Mouse (Mus musculus) embryonic facial prominence, embryonic 11.5 days (tissue): ENCODE data around the gene Tm7sf3. TPM values are rescaled to one million over a fixed set of nuclear protein-coding genes. Genes with fewer than 3 reads are reported as not detected.

ENCODE experiments used
- ATAC-seq: fragments of 200-750 bp; cut with Nextera tagmentation; replicated peaks from 2 replicates; pipeline ENCODE4 v1.8.0; 2017; ENCODE audit warnings: low read depth; ENCODE audit not compliant: insufficient number of reproducible peaks, low FRiP score, low TSS enrichment
- DNase-seq: peaks from one replicate; pipeline ENCODE4 v3.0.0-alpha.2; 2015; ENCODE audit warnings: low spot score
- H3K27ac ChIP-seq: fragments of 300-500 bp; sonication (generic); replicated peaks from 2 replicates; pipeline ENCODE4 v1.5.1; 2014; ENCODE audit warnings: mild to moderate bottlenecking, low read depth, low read length, control low read depth
- H3K27me3 ChIP-seq: fragments of 300-500 bp; sonication (generic); 2 replicates; pipeline ENCODE4 v1.6.1; 2014; ENCODE audit warnings: mild to moderate bottlenecking, low read length, moderate library complexity, mixed read lengths; ENCODE audit not compliant: control insufficient read depth, insufficient read depth
- H3K36me3 ChIP-seq: fragments of 300-500 bp; sonication (generic); replicated peaks from 2 replicates; pipeline ENCODE4 v1.6.1; 2014; ENCODE audit warnings: low read depth, mild to moderate bottlenecking, low read length, moderate library complexity, mixed read lengths; ENCODE audit not compliant: control insufficient read depth, insufficient read depth
- H3K4me1 ChIP-seq: fragments of 300-500 bp; sonication (generic); 2 replicates; pipeline ENCODE4 v1.6.1; 2014; ENCODE audit warnings: low read length, mixed read lengths; ENCODE audit not compliant: control insufficient read depth, insufficient read depth
- H3K4me2 ChIP-seq: fragments of 300-500 bp; sonication (generic); 2 replicates; pipeline ENCODE4 v1.6.1; 2014; ENCODE audit warnings: low read depth, mild to moderate bottlenecking, control low read depth, low read length, moderate library complexity
- H3K4me3 ChIP-seq: fragments of 300-500 bp; sonication (generic); 2 replicates; pipeline ENCODE4 v1.5.1; 2014; ENCODE audit warnings: low read depth, low read length, control low read depth
- H3K9ac ChIP-seq: fragments of 300-500 bp; sonication (generic); replicated peaks from 2 replicates; pipeline ENCODE4 v1.6.1; 2014; ENCODE audit warnings: mild to moderate bottlenecking, control low read depth, low read length
- H3K9me3 ChIP-seq: fragments of 300-500 bp; sonication (generic); replicated peaks from 2 replicates; pipeline ENCODE4 v1.6.1; 2016; ENCODE audit warnings: mild to moderate bottlenecking, low read length, inconsistent platforms, mixed read lengths; ENCODE audit not compliant: control insufficient read depth
- WGBS: fragments of 180-500 bp; shearing (Covaris S2); extraction: QIAGEN DNeasy Blood & Tissue Kit; methylation state at CpG from one replicate; pipeline ENCODE4 v1.1.7; 2014; 5-methylcytosine and 5-hydroxymethylcytosine counted together
- polyA plus RNA-seq: library from polyadenylated mRNA; unstranded; fragments of >200 nt; fragmentation: Nextera tagmentation; extraction: Ambion mirVana; gene quantifications from 2 replicates; pipeline ENCODE4 v1.2.1, GENCODE M21; 2014

Gene Tm7sf3
- polyA plus RNA-seq, 1 experiment from 2014 or later, result 31.4 TPM

- Histone ChIP-seq H3K4me3 (no peak overlapping the region), H3K27me3 (no peaks in the 10 kb centered on the region), H3K9ac (no peak overlapping the region), H3K4me2 (no peak overlapping the region), H3K4me1 (no peaks in the 10 kb centered on the region), H3K36me3 (no peaks in the 10 kb centered on the region), H3K27ac (no peak overlapping the region), H3K9me3 (no peaks in the 10 kb centered on the region)
- DNase-seq, result no peak
- no peak for ATAC-seq
- WGBS, result 80% methylated on average over 10 of the region's 10 CpGs
Measured at GRCm38 (mm10) chr6:146676904-146677303, 34.3 kb upstream of the Tm7sf3 start.

GRCm38 (mm10) chr6:146674881-146675536 is 32.4 kb upstream of the Tm7sf3 start:
- 84% methylated on average over 4 of the region's 4 CpGs for WGBS
- Histone ChIP-seq H3K27me3 (no peaks in the 10 kb centered on the region), H3K9me3 (no peaks in the 10 kb centered on the region), H3K4me2 (no peak overlapping the region), H3K27ac (no peak overlapping the region), H3K4me3 (no peak overlapping the region), H3K4me1 (no peaks in the 10 kb centered on the region), H3K36me3 (no peaks in the 10 kb centered on the region), H3K9ac (no peak overlapping the region)
- no peak for ATAC-seq
- no peak for DNase-seq

- no peak overlapping the region for H3K9ac ChIP-seq
- DNase-seq (no peak), ATAC-seq (no peak)
- no peaks in the 10 kb centered on the region for H3K36me3 ChIP-seq
- no peak overlapping the region for H3K27ac ChIP-seq
- H3K4me1 ChIP-seq, result no peaks in the 10 kb centered on the region
- no peaks in the 10 kb centered on the region for H3K9me3 ChIP-seq
- 82% methylated on average over 8 of the region's 8 CpGs for WGBS
- H3K4me2 ChIP-seq, result no peak overlapping the region
- H3K4me3 ChIP-seq, result no peak overlapping the region
- no peaks in the 10 kb centered on the region for H3K27me3 ChIP-seq
Measured at GRCm38 (mm10) chr6:146674420-146674819, 31.8 kb upstream of the Tm7sf3 start.

GRCm38 (mm10) chr6:146673696-146674095 is 31.1 kb upstream of the Tm7sf3 start:
- Histone ChIP-seq H3K9ac (no peak overlapping the region), H3K36me3 (no peaks in the 10 kb centered on the region), H3K4me2 (no peak overlapping the region), H3K27me3 (no peaks in the 10 kb centered on the region), H3K4me1 (no peaks in the 10 kb centered on the region), H3K9me3 (no peaks in the 10 kb centered on the region), H3K27ac (no peak overlapping the region), H3K4me3 (no peak overlapping the region)
- DNase-seq, result no peak
- no peak for ATAC-seq
- WGBS, result 78% methylated on average over 4 of the region's 4 CpGs

- 63% methylated on average over 5 of the region's 5 CpGs for WGBS
Measured at GRCm38 (mm10) chr6:146672106-146672505, 29.5 kb upstream of the Tm7sf3 start.

GRCm38 (mm10) chr6:146670956-146671855 is 28.6 kb upstream of the Tm7sf3 start:
- Histone ChIP-seq H3K36me3 (no peaks in the 10 kb centered on the region), H3K4me2 (no peak overlapping the region), H3K27me3 (no peaks in the 10 kb centered on the region), H3K9me3 (no peaks in the 10 kb centered on the region), H3K9ac (no peak overlapping the region), H3K4me1 (no peaks in the 10 kb centered on the region), H3K4me3 (no peak overlapping the region), H3K27ac (no peak overlapping the region)
- no peak for ATAC-seq
- DNase-seq, result no peak
- WGBS, result 89% methylated on average over 15 of the region's 15 CpGs

More at GRCm38 (mm10) chr6:146672106-146672505, 29.5 kb upstream of the Tm7sf3 start:
- DNase-seq, result no peak
- H3K27me3 ChIP-seq, result no peaks in the 10 kb centered on the region
- H3K9me3 ChIP-seq, result no peaks in the 10 kb centered on the region
- H3K4me1 ChIP-seq, result no peaks in the 10 kb centered on the region
- no peak for ATAC-seq
- no peak overlapping the region for H3K4me2 ChIP-seq
- no peak overlapping the region for H3K9ac ChIP-seq
- H3K27ac ChIP-seq, result no peak overlapping the region
- no peak overlapping the region for H3K4me3 ChIP-seq
- H3K36me3 ChIP-seq, result no peaks in the 10 kb centered on the region

GRCm38 (mm10) chr6:146668606-146669005 is 26.0 kb upstream of the Tm7sf3 start:
- H3K27ac ChIP-seq, result no peak overlapping the region
- no peaks in the 10 kb centered on the region for H3K4me1 ChIP-seq
- DNase-seq (no peak), ATAC-seq (no peak)
- H3K4me2 ChIP-seq, result no peak overlapping the region
- H3K9ac ChIP-seq, result no peak overlapping the region
- no peaks in the 10 kb centered on the region for H3K9me3 ChIP-seq
- no peaks in the 10 kb centered on the region for H3K27me3 ChIP-seq
- no peaks in the 10 kb centered on the region for H3K36me3 ChIP-seq
- no peak overlapping the region for H3K4me3 ChIP-seq

GRCm38 (mm10) chr6:146666811-146667210 is 24.2 kb upstream of the Tm7sf3 start:
- 82% methylated on average over 6 of the region's 6 CpGs for WGBS
- H3K4me2 ChIP-seq, result no peak overlapping the region
- H3K27ac ChIP-seq, result no peak overlapping the region
- no peak for DNase-seq
- H3K9me3 ChIP-seq, result no peaks in the 10 kb centered on the region
- H3K9ac ChIP-seq, result no peak overlapping the region
- H3K4me1 ChIP-seq, result no peaks in the 10 kb centered on the region
- H3K27me3 ChIP-seq, result no peaks in the 10 kb centered on the region
- ATAC-seq, result no peak
- no peaks in the 10 kb centered on the region for H3K36me3 ChIP-seq
- H3K4me3 ChIP-seq, result no peak overlapping the region
